Mouse (Mus musculus) retina, postnatal 1 day (tissue): ENCODE data around the gene Marveld2.

Experiments
- DNase-seq: peaks from one replicate; pipeline ENCODE4 v3.0.0-alpha.2; 2012

Gene Marveld2

GRCm38 (mm10) chr13:100616181-100617087 is at the start of gene Marveld2:
Marveld2 (minus strand) TSS chr13:100616971.
- DNase-seq: peak; percentile 53

GRCm38 (mm10) chr13:100659864-100660456 is 43.2 kb upstream of the Marveld2 start:
- DNase-seq: peak; percentile 81

- DNase-seq: no peak
Observed at GRCm38 (mm10) chr13:100658091-100658490, 41.3 kb upstream of the Marveld2 start.

GRCm38 (mm10) chr13:100651439-100652186 is 34.8 kb upstream of the Marveld2 start, which contains the start of gene Taf9:
Taf9 (plus strand) TSS chr13:100651579.
- no peak for DNase-seq

- peak; percentile 97 for DNase-seq
Observed at GRCm38 (mm10) chr13:100650550-100651438, 34.0 kb upstream of the Marveld2 start, which contains the start of the genes Ak6 and Rad17. Ak6 (plus strand) TSS chr13:100650979. Rad17 (minus strand) TSS chr13:100651051.

- DNase-seq: no peak
Observed at GRCm38 (mm10) chr13:100648223-100648622, 31.5 kb upstream of the Marveld2 start.

GRCm38 (mm10) chr13:100642471-100643209 is 25.9 kb upstream of the Marveld2 start:
- DNase-seq: no peak

GRCm38 (mm10) chr13:100634106-100634691 is 17.4 kb upstream of the Marveld2 start:
- DNase-seq: no peak

- no peak for DNase-seq
Observed at GRCm38 (mm10) chr13:100622241-100622640, 5.5 kb upstream of the Marveld2 start.

GRCm38 (mm10) chr13:100617583-100617982 is 812 bp upstream of the Marveld2 start:
- DNase-seq: no peak

GRCm38 (mm10) chr13:100612903-100613302 is 3.9 kb downstream of the Marveld2 start:
- DNase-seq: peak; percentile 12

GRCm38 (mm10) chr13:100612251-100612650 is 4.5 kb downstream of the Marveld2 start:
- no peak for DNase-seq

GRCm38 (mm10) chr13:100611266-100611665 is 5.5 kb downstream of the Marveld2 start:
- DNase-seq: no peak

- no peak for DNase-seq
Observed at GRCm38 (mm10) chr13:100607756-100608155, 9.0 kb downstream of the Marveld2 start.

GRCm38 (mm10) chr13:100605845-100606244 is 10.9 kb downstream of the Marveld2 start:
- no peak for DNase-seq

GRCm38 (mm10) chr13:100603738-100604095 is 13.1 kb downstream of the Marveld2 start:
- DNase-seq: no peak

GRCm38 (mm10) chr13:100603031-100603737 is 13.6 kb downstream of the Marveld2 start:
- DNase-seq: no peak

- no peak for DNase-seq
Observed at GRCm38 (mm10) chr13:100602239-100602902, 14.4 kb downstream of the Marveld2 start.

- no peak for DNase-seq
Observed at GRCm38 (mm10) chr13:100601034-100601433, 15.7 kb downstream of the Marveld2 start.

- no peak for DNase-seq
Observed at GRCm38 (mm10) chr13:100600317-100600716, 16.5 kb downstream of the Marveld2 start.
